Mouse (Mus musculus): ENCODE measurements around the gene Eri3.

DNA sequence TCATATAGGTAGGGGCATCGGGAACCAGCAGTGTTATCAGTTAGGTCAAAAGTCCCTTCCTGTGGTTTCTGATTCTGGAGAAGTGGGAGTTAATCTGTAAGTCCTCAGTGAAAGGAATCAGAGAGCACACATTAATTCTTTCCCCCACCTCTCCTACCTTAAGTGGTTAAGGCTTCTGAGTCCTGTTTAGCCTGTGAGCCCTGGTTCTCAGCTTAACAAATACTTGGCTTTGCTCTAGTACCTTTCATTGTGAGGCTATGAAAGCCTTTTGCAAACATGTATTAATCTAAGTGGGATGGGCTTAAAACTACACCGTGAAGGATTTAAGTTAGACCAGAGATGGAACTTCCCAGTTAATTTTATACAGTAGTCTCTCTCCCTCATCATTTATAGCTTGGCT lies 35.8 kb downstream of the Eri3 start:
- TF ChIP-seq CTCF (IDR thresholded peaks at IDR 0.05; ENCODE audit: extremely low read depth, insufficient read depth, low read length) (no peak), POLR2A (IDR thresholded peaks at IDR 0.05; ENCODE audit: extremely low read depth, insufficient read depth, low read length) (no peak)

Data from cortical plate, adult 2 months (tissue).